Mouse (Mus musculus) heart, embryonic 11.5 days (tissue): Measurements from ENCODE around the gene Mrpl30. TPM values are rescaled to one million over a fixed set of nuclear protein-coding genes. Genes with fewer than 3 reads are reported as not detected.
A peak's percentile ranks its signal among the peaks of the same experiment; 100 is the strongest.

ENCODE experiments used
- ATAC-seq: fragments of 200-750 bp; cut with Nextera tagmentation; replicated peaks from 2 replicates; pipeline ENCODE4 v1.8.0; 2017; ENCODE audit warnings: moderate library complexity; ENCODE audit not compliant: insufficient number of reproducible peaks, low FRiP score, low TSS enrichment
- H3K27ac ChIP-seq: fragments of 300-500 bp; sonication (generic); 2 replicates; pipeline ENCODE4 v1.5.1; 2014; ENCODE audit warnings: mild to moderate bottlenecking, low read depth, low read length
- H3K27me3 ChIP-seq: fragments of 300-500 bp; sonication (generic); 2 replicates; pipeline ENCODE4 v1.6.1; 2014; ENCODE audit warnings: mild to moderate bottlenecking, low read length, mixed read lengths; ENCODE audit not compliant: control insufficient read depth, insufficient read depth
- H3K36me3 ChIP-seq: fragments of 300-500 bp; sonication (generic); 2 replicates; pipeline ENCODE4 v1.6.1; 2014; ENCODE audit warnings: mild to moderate bottlenecking, low read length, moderate library complexity, mixed read lengths; ENCODE audit not compliant: control insufficient read depth, insufficient read depth
- H3K4me1 ChIP-seq: fragments of 300-500 bp; sonication (generic); 2 replicates; pipeline ENCODE4 v1.6.1; 2014; ENCODE audit warnings: low read length; ENCODE audit not compliant: control insufficient read depth, insufficient read depth
- H3K4me2 ChIP-seq: fragments of 300-500 bp; sonication (generic); 2 replicates; pipeline ENCODE4 v1.6.1; 2014; ENCODE audit warnings: mild to moderate bottlenecking, moderate library complexity
- H3K4me3 ChIP-seq: fragments of 300-500 bp; sonication (generic); 2 replicates; pipeline ENCODE4 v1.5.1; 2014; ENCODE audit warnings: low read depth, low read length
- H3K9ac ChIP-seq: fragments of 300-500 bp; sonication (generic); 2 replicates; pipeline ENCODE4 v1.6.1; 2014; ENCODE audit warnings: mild to moderate bottlenecking, low read depth, low read length, moderate library complexity
- H3K9me3 ChIP-seq: fragments of 300-500 bp; sonication (generic); replicated peaks from 2 replicates; pipeline ENCODE4 v1.6.1; 2016; ENCODE audit warnings: low read length; ENCODE audit not compliant: control insufficient read depth
- WGBS: fragments of 180-500 bp; shearing (Covaris S2); extraction: QIAGEN DNeasy Blood & Tissue Kit; methylation state at CpG from one replicate; pipeline ENCODE4 v1.1.7; 2014; ENCODE audit not compliant: insufficient replicate concordance; 5-methylcytosine and 5-hydroxymethylcytosine counted together
- polyA plus RNA-seq: library from polyadenylated mRNA; unstranded; fragments of >200 nt; fragmentation: Nextera tagmentation; extraction: Ambion mirVana; gene quantifications from 2 replicates; pipeline ENCODE4 v1.2.1, GENCODE M21; 2014

Gene Mrpl30
- polyA plus RNA-seq, 1 experiment from 2014 or later: 280 TPM

DNA sequence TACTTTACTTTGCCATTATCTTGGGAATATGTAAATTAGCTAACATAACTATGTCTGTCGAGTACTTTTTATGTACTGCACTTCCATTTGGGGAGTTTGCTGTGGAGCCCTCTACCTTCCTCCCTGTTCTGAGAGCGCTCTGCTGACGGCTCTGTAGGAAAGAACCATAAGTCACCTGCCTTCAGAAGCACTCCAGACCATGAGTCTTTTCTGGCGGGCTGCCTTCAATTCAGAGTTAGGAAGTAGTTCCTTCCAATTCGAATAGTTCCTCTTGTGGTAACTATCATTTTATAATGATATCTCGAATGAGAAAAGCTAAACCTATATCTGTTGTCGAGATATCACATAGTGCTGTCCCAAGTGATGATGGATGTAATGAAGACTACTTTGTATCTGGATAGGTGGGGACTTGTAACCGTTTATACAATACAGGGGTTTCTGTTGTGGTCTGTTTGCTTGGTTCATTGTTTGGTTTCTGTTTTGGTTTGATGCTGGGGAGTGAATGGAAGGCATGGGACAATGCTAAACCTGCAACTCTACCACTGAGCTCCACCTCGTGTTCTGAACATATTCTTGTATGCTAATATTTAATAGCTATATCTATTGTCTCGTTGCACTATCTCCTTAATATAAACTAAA is 22.5 kb upstream of the Mrpl30 start:
- Histone ChIP-seq H3K27me3 (0 out of 2 replicates have a peak, but pooled peaks cover 4% of the 10 kb centered on the region), H3K4me1 (peaks cover 8% of the 10 kb centered on the region), H3K9me3 (no peaks in the 10 kb centered on the region), H3K9ac (no peak overlapping the region), H3K36me3 (no peaks in the 10 kb centered on the region), H3K4me2 (no peak overlapping the region), H3K4me3 (no peak overlapping the region), H3K27ac (no peak overlapping the region)
- WGBS: 61% methylated on average over 10 of the region's 10 CpGs
- ATAC-seq: no peak

DNA sequence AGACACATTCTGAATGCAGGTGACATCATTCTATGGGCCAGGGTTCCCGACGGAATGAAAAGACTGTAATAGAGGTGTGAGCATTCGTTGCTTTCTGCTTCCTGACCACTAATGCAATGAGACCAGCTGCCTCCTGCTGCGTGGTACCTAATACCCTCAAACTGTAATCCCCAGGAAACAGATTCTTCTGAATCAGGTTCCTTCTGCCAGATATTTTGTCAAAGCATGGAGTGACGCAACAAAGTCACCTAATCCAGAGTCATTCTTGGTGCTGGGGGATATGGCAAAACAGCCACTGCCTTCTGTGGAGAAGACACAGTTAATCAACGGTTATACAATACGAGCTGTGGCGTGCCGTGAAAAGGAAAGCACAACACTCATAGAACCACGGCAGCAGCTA is 21.6 kb upstream of the Mrpl30 start:
- no peak overlapping the region for H3K27ac ChIP-seq
- no peak overlapping the region for H3K4me3 ChIP-seq
- H3K4me1 ChIP-seq: peaks cover 8% of the 10 kb centered on the region
- H3K9me3 ChIP-seq: no peaks in the 10 kb centered on the region
- H3K9ac ChIP-seq: no peak overlapping the region
- H3K27me3 ChIP-seq: 0 out of 2 replicates have a peak, but pooled peaks cover 4% of the 10 kb centered on the region
- no peaks in the 10 kb centered on the region for H3K36me3 ChIP-seq
- no peak for ATAC-seq
- H3K4me2 ChIP-seq: no peak overlapping the region
- WGBS: 60% methylated on average over 10 of the region's 10 CpGs

DNA sequence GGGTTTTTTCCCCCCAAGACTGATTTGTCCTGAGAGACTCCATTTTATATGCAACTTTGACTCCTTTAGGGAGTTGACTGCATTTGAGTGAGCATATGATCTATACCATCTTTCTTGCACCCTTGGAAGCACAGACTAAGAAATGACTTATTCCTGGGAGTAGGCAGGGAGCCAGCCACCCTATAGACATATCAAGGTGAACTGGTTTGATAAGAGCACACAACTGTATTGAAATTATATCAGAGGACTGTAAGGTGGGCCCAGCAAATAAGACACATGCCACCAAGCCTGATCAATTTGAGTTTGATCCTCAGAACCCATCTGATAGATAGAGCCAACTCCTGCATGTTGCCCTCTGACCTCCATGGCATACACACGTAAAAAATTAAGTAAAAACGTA is 20.9 kb upstream of the Mrpl30 start:
- peaks cover 8% of the 10 kb centered on the region for H3K4me1 ChIP-seq
- H3K9me3 ChIP-seq: no peaks in the 10 kb centered on the region
- no peak overlapping the region for H3K4me2 ChIP-seq
- no peak overlapping the region for H3K4me3 ChIP-seq
- no peaks in the 10 kb centered on the region; the same call in 1 of the 2 replicates for H3K36me3 ChIP-seq
- H3K27ac ChIP-seq: no peak overlapping the region
- 60% methylated on average over 2 of the region's 2 CpGs for WGBS
- no peak overlapping the region for H3K9ac ChIP-seq
- ATAC-seq: no peak
- 0 out of 2 replicates have a peak, but pooled peaks cover 4% of the 10 kb centered on the region for H3K27me3 ChIP-seq

DNA sequence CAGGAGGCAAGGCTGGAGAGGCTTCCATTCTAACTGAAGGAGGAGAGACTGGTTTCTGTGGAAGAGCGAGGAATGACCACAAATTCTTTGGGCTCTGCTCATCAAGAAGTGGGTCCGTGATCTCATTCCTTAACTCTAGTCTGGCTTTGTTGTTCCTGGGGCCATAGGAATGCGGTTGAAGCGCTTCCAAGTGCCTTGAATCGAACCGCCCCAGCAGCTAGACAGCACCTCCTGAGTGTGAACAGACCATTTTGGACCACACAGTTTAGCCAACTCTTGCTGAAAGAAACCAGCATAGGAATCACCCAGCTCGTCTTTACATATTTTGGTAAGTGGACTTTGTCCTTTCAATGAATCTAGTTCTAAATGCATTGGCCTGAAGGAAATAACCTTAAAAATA is 18.6 kb upstream of the Mrpl30 start, which contains the start of gene Lipt1:
Gene Lipt1 (plus strand): TSS at position 35 of the 400 bp plus-strand sequence.
- Histone ChIP-seq H3K9me3 (no peaks in the 10 kb centered on the region), H3K9ac (peak within 1 kb of the TSS; percentile 30), H3K27ac (peak within 1 kb of the TSS; percentile 83), H3K36me3 (peaks cover 16% of the 10 kb centered on the region), H3K4me1 (peaks cover 8% of the 10 kb centered on the region), H3K27me3 (0 out of 2 replicates have a peak, but pooled peaks cover 4% of the 10 kb centered on the region), H3K4me3 (peak within 1 kb of the TSS; percentile 43), H3K4me2 (peak within 1 kb of the TSS; percentile 81)
- no peak; the same call in 1 of the 2 replicates for ATAC-seq
- WGBS: 11% methylated on average over 7 of the region's 7 CpGs

DNA sequence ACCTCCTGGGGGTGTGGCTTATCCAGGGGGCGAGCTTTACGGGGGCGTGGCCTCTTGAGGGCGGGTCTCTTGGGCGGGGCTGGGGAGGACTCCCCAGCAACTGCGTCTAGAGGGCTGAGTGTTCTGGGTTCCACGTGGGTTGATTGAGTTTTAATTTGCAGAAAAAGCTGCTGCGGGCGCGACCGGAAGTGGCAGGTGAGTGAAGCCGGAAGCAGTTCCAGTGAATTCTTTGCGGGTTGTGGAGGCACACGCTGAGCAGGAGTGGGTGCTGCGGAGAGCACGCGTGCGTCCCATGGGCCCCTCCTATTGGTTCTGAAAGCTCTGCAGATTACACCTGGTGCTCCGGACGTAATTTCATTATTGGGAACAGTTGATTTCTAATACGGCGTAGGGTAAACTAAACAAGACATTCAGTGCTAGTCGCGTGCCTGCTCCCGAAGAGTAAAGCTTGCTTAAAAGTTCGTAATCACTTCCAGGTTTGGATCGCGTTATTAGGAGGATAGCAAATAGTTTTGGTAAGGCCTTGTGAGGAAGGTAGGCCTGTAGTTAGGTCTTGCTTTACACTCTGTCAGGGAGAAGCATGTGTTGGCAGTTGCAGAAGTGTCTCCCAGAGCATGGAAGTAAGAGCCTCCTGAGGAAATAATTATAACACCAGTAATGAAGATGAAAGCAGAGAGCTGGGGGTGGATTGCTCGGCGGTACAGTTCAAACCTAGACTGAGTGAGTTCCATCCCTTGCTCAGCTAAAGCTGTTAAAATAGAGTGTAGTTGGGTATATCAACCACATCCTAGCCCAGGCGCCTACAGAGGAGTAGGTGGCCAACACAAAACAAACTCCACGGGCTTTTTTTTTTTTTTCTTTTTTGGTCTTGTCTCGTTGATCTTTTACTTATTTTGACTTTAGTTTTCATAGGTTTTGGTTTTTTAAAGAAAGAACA is 17.9 kb upstream of the Mrpl30 start:
- peak overlapping the region; percentile 30 for H3K9ac ChIP-seq
- H3K4me1 ChIP-seq: peaks cover 8% of the 10 kb centered on the region
- H3K27me3 ChIP-seq: 0 out of 2 replicates have a peak, but pooled peaks cover 4% of the 10 kb centered on the region
- WGBS: 7% methylated on average over 33 of the region's 33 CpGs
- peak; percentile 89 for ATAC-seq
- H3K27ac ChIP-seq: peak overlapping the region; percentile 83
- H3K9me3 ChIP-seq: no peaks in the 10 kb centered on the region
- peak overlapping the region; percentile 43 for H3K4me3 ChIP-seq
- peak overlapping the region; percentile 81 for H3K4me2 ChIP-seq
- H3K36me3 ChIP-seq: peaks cover 17% of the 10 kb centered on the region

DNA sequence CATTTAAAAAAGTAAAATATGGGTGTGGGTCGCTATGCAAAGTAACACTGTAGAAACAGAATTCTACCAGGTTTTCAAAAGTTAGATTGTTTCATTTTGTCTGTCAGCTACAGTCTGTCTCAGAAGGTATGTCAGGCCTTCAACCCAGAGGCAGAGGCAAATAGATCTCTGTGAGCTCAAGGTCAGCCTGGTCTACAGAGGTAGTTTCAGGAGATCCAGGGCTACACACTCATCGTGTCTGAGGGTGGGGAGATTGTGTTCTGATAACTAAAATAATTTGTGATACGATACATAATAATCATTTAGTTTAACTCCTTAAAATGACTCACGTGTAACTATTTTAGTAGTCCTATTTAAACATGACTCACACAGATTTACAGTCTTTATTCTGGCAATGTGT is 17.1 kb upstream of the Mrpl30 start:
- 81% methylated on average over 4 of the region's 4 CpGs for WGBS
- Histone ChIP-seq H3K9ac (no peak overlapping the region), H3K36me3 (peaks cover 22% of the 10 kb centered on the region), H3K4me2 (peak overlapping the region; percentile 81), H3K27ac (no peak overlapping the region), H3K4me1 (peaks cover 8% of the 10 kb centered on the region), H3K4me3 (no peak overlapping the region; the same call in 1 of the 2 replicates), H3K9me3 (no peaks in the 10 kb centered on the region), H3K27me3 (0 out of 2 replicates have a peak, but pooled peaks cover 4% of the 10 kb centered on the region)
- no peak for ATAC-seq

DNA sequence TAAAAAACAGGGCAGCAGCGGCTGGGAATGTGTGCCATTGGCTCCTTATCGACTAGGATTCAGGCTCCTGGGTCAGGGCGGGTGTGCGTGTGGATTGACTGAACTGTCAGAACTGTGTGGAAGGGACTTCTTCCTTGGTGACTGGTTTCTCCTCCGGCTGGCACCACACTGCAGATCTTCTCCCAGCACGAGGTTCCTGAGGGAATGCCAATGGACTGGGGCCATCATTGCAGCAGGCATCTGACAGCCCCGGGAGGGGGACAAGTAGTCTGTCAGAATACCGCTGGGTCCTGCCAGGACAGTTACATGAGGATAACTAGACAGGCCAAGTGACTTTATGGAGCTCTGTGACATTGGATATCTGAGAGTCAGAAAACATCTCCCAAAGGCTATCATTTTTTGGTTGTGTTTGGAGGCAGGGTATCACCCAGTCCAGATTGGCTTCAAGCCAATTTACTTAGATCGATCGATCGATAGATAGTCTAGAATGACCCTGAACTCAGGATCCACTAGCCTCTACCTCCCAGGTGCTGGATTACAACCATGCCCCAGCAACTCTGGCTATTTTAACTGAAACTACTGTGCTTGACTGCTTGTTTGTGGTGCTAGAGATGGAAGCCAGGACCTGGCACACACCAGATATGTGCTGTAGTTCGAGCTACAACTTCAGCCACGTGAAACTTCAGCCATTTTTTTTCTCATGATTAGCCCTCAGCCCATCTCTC is 12.4 kb upstream of the Mrpl30 start:
- Histone ChIP-seq H3K27ac (no peak overlapping the region), H3K9ac (no peak overlapping the region), H3K4me3 (no peak overlapping the region), H3K4me2 (no peak overlapping the region), H3K4me1 (no peaks in the 10 kb centered on the region; the same call in 1 of the 2 replicates), H3K36me3 (peaks cover 34% of the 10 kb centered on the region), H3K9me3 (no peaks in the 10 kb centered on the region), H3K27me3 (no peaks in the 10 kb centered on the region)
- WGBS: 90% methylated on average over 13 of the region's 13 CpGs
- ATAC-seq: no peak

DNA sequence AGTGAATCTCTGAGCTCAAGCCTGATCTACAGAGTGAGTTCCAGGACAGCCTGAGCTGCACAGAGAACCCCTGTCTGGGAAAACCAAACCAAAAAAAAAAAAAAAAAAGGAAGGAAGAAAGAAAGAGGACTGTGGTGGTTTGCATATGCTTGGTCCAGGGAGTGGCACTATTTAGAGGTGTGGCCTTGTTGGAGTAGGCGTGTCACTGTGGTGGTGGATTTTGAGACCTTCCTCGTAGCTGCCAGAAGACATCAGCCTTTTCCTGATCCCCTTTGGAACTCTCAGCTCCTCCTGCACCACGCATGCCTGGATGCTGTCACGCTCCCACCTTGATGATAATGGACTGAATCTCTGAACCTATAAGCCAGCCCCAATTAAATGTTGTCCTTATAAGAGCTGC is 6.9 kb upstream of the Mrpl30 start:
- no peaks in the 10 kb centered on the region for H3K9me3 ChIP-seq
- WGBS: 87% methylated on average over 4 of the region's 4 CpGs
- no peak overlapping the region for H3K27ac ChIP-seq
- H3K4me3 ChIP-seq: no peak overlapping the region
- no peak overlapping the region for H3K9ac ChIP-seq
- ATAC-seq: no peak
- H3K27me3 ChIP-seq: no peaks in the 10 kb centered on the region
- H3K36me3 ChIP-seq: peaks cover 16% of the 10 kb centered on the region
- no peak overlapping the region for H3K4me2 ChIP-seq
- no peaks in the 10 kb centered on the region for H3K4me1 ChIP-seq
